13 mouse cellular contexts compared by ENCODE assay signal in genomic region chr7:55189496-55189895, GRCm38 (mm10).
DNase-seq lines count a peak whose midpoint lies in the region; TF ChIP-seq lines count a peak whose summit lies in the region.
"Had no signal": no experiment of that assay in that cellular context is flagged by ENCODE, and none has a peak within 500 bp of the region (broad histone marks: within the 10 kb centered on the region; RNA-seq: fewer than 3 reads in every experiment).

No protein-coding gene starts in this region.

- no peak for TF ChIP-seq CTCF in gastrocnemius, adult 2 months (IDR thresholded peaks at IDR 0.05)

- peak; percentile 1 for DNase-seq in retina, embryonic 14.5 days (ENCODE audit: low spot score)
- DNase-seq in retina, postnatal 1 day: no peak
- DNase-seq in layer of hippocampus, adult 11-12 months (ENCODE audit: low spot score): peak; percentile 66
- peak; percentile 11 to 39 for DNase-seq in left cerebral cortex, adult 9 months (ENCODE audit: low spot score in 2 of 2)
- DNase-seq in gastrocnemius, adult 2 months: no peak
- no peak for DNase-seq in ovary, adult 18-20 months (ENCODE audit: low spot score)
- no peak for DNase-seq in thymus, postnatal 36 days
- DNase-seq: adrenal gland, postnatal 14 days; cerebellum, adult 11-12 months; liver, postnatal 0 days had no signal

- H3K4me3 ChIP-seq in gastrocnemius, adult 2 months: no peak overlapping the region
- H3K4me3 ChIP-seq: embryonic facial prominence, embryonic 13.5 days; hindbrain, embryonic 13.5 days; limb, embryonic 12.5 days had no signal

- intact Hi-C loops in gastrocnemius, adult 2 months (cut with DNase I): no loop called here

- no peak overlapping the region for H3K27ac ChIP-seq in gastrocnemius, adult 2 months
- H3K27ac ChIP-seq: embryonic facial prominence, embryonic 13.5 days; hindbrain, embryonic 13.5 days; limb, embryonic 12.5 days had no signal

Comparison
In these comparisons a context has a peak if more than half of its experiments do, and no peak if none do; other contexts are left out.
1. DNase-seq: peak in retina, embryonic 14.5 days (single experiment), layer of hippocampus, adult 11-12 months (single experiment) and left cerebral cortex, adult 9 months (2 of 2); none in retina, postnatal 1 day (single experiment), gastrocnemius, adult 2 months (single experiment), ovary, adult 18-20 months (single experiment) and thymus, postnatal 36 days (0 of 2).